8 mouse cellular contexts compared by ENCODE assay signal in genomic region chr15:12739277-12740247, GRCm38 (mm10). TPM values are rescaled to one million over a fixed set of nuclear protein-coding genes. Genes with fewer than 3 reads are reported as not detected.
A peak's percentile ranks its signal among the peaks of the same experiment; 100 is the strongest.
DNase-seq lines count a peak whose midpoint lies in the region; ATAC-seq and TF ChIP-seq lines count a peak whose summit lies in the region.

Gene Pdzd2, minus strand, starts transcription at chr15:12739924.

- TF ChIP-seq CTCF in kidney, postnatal 0 days (IDR thresholded peaks at IDR 0.05; ENCODE audit: low read depth), result peak; percentile 64

- H3K9ac ChIP-seq in forebrain, embryonic 11.5 days (ENCODE audit: low read length), result peak within 1 kb of the TSS; percentile 53
- peak within 1 kb of the TSS; percentile 75 for H3K9ac ChIP-seq in heart, embryonic 14.5 days (ENCODE audit: low read length)
- H3K9ac ChIP-seq in kidney, postnatal 0 days (ENCODE audit: low read depth, low read length), result peak within 1 kb of the TSS; percentile 55
- H3K9ac ChIP-seq in stomach, embryonic 14.5 days (replicated peaks; ENCODE audit: low read depth, low read length), result peak within 1 kb of the TSS; percentile 41; the same call in 1 of the 2 replicates

- no peaks in the 10 kb centered on the region for H3K36me3 ChIP-seq in forebrain, embryonic 11.5 days (ENCODE audit: control insufficient read depth, insufficient read depth, low read length)
- H3K36me3 ChIP-seq in heart, embryonic 14.5 days (ENCODE audit: control insufficient read depth, insufficient read depth, low read length), result peaks cover 7% of the 10 kb centered on the region
- no peaks in the 10 kb centered on the region for H3K36me3 ChIP-seq in kidney, postnatal 0 days (ENCODE audit: insufficient read depth, low read length)
- no peaks in the 10 kb centered on the region for H3K36me3 ChIP-seq in myocyte (ENCODE audit: control insufficient read depth, insufficient read depth)
- no peaks in the 10 kb centered on the region for H3K36me3 ChIP-seq in stomach, embryonic 14.5 days (ENCODE audit: control insufficient read depth, insufficient read depth, low read length)

- TF ChIP-seq POLR2A in myocyte (IDR thresholded peaks at IDR 0.05; ENCODE audit: insufficient read length, low read depth), result no peak

- no peaks in the 10 kb centered on the region for H3K9me3 ChIP-seq in forebrain, embryonic 11.5 days (ENCODE audit: control insufficient read depth, low read length)
- no peaks in the 10 kb centered on the region for H3K9me3 ChIP-seq in heart, embryonic 14.5 days (ENCODE audit: control insufficient read depth, low read length)
- H3K9me3 ChIP-seq in kidney, postnatal 0 days (replicated peaks; ENCODE audit: low read length), result no peaks in the 10 kb centered on the region
- no peaks in the 10 kb centered on the region for H3K9me3 ChIP-seq in stomach, embryonic 14.5 days (ENCODE audit: control insufficient read depth, low read depth, low read length)

- H3K27me3 ChIP-seq in forebrain, embryonic 11.5 days (ENCODE audit: control insufficient read depth, insufficient read depth, low read length), result peaks cover 11% of the 10 kb centered on the region
- H3K27me3 ChIP-seq in heart, embryonic 14.5 days (ENCODE audit: control insufficient read depth, insufficient read depth, low read length), result 0 out of 2 replicates have a peak, but pooled peaks cover 6% of the 10 kb centered on the region
- no peaks in the 10 kb centered on the region for H3K27me3 ChIP-seq in kidney, postnatal 0 days (ENCODE audit: insufficient read depth, low read length)
- H3K27me3 ChIP-seq in myocyte (ENCODE audit: control insufficient read depth, insufficient read depth, insufficient read length), result peaks cover 26% of the 10 kb centered on the region
- 0 out of 2 replicates have a peak, but pooled peaks cover 4% of the 10 kb centered on the region for H3K27me3 ChIP-seq in stomach, embryonic 14.5 days (ENCODE audit: control insufficient read depth, insufficient read depth, low read length)

- H3ac ChIP-seq in myocyte (ENCODE audit: control insufficient read depth, insufficient read length), result no peak within 1 kb of the TSS

- peak within 1 kb of the TSS; percentile 57 for H3K4me3 ChIP-seq in forebrain, embryonic 11.5 days (ENCODE audit: low read depth, low read length)
- H3K4me3 ChIP-seq in heart, embryonic 14.5 days (ENCODE audit: control insufficient read depth in 1 of 2, insufficient read depth in 1 of 2, low read depth in 1 of 2, low read length in 2 of 2), result peak within 1 kb of the TSS; percentile 63 to 68
- H3K4me3 ChIP-seq in kidney, postnatal 0 days (replicated peaks; ENCODE audit: low read depth, low read length), result peak within 1 kb of the TSS; percentile 59
- no peak within 1 kb of the TSS for H3K4me3 ChIP-seq in myocyte
- H3K4me3 ChIP-seq in stomach, embryonic 14.5 days (ENCODE audit: low read depth, low read length), result peak within 1 kb of the TSS; percentile 59

- no peaks in the 10 kb centered on the region for H3K79me2 ChIP-seq in myocyte (ENCODE audit: control insufficient read depth, insufficient read depth)

- peak within 1 kb of the TSS; percentile 87 for H3K4me2 ChIP-seq in forebrain, embryonic 11.5 days (ENCODE audit: low read depth, low read length, severe bottlenecking)
- peak within 1 kb of the TSS; percentile 82 for H3K4me2 ChIP-seq in heart, embryonic 14.5 days (ENCODE audit: low read length)
- H3K4me2 ChIP-seq in kidney, postnatal 0 days (ENCODE audit: low read length), result peak within 1 kb of the TSS; percentile 79
- peak within 1 kb of the TSS; percentile 61 for H3K4me2 ChIP-seq in myocyte (ENCODE audit: low read depth)
- peak within 1 kb of the TSS; percentile 86 for H3K4me2 ChIP-seq in stomach, embryonic 14.5 days (replicated peaks; ENCODE audit: low read depth, low read length)

- H3K4me1 ChIP-seq in forebrain, embryonic 11.5 days (replicated peaks; ENCODE audit: control insufficient read depth, insufficient read depth, low read length), result peaks cover 3% of the 10 kb centered on the region; the same call in 1 of the 2 replicates
- H3K4me1 ChIP-seq in heart, embryonic 14.5 days (ENCODE audit: control insufficient read depth in 2 of 2, insufficient read depth in 2 of 2, low read length in 2 of 2), result peaks cover 19 to 41% of the 10 kb centered on the region in 2 experiments
- H3K4me1 ChIP-seq in kidney, postnatal 0 days (replicated peaks; ENCODE audit: insufficient read depth, low read length), result 0 out of 2 replicates have a peak, but pooled peaks cover 4% of the 10 kb centered on the region
- 0 out of 2 replicates have a peak, but pooled peaks cover 5% of the 10 kb centered on the region for H3K4me1 ChIP-seq in stomach, embryonic 14.5 days (ENCODE audit: control insufficient read depth, insufficient read depth, low read length)

- peak; percentile 99 for ATAC-seq in forebrain, embryonic 11.5 days (replicated peaks; ENCODE audit: low FRiP score)
- ATAC-seq in heart, embryonic 14.5 days (ENCODE audit: insufficient number of reproducible peaks, insufficient read depth, low FRiP score, low read depth), result peak; percentile 94
- ATAC-seq in kidney, postnatal 0 days (replicated peaks; ENCODE audit: low FRiP score, low read depth), result peak; percentile 96
- peak; percentile 98 for ATAC-seq in stomach, embryonic 14.5 days (ENCODE audit: insufficient number of reproducible peaks, insufficient read depth, low FRiP score, low read depth)

- peak; percentile 7 to 30 for DNase-seq in B cell, adult 2 months
- peak; percentile 43 for DNase-seq in c-Kit-positive CD71-positive TER-119-positive erythroid progenitor cells, embryonic 14.5 days (ENCODE audit: low spot score)
- peak; percentile 97 for DNase-seq in forebrain, embryonic 11.5 days (ENCODE audit: low spot score)
- peak; percentile 98 for DNase-seq in kidney, postnatal 0 days (ENCODE audit: low spot score)
- DNase-seq in liver, result peak; percentile 89

- WGBS in forebrain, embryonic 11.5 days, result under 1% methylated on average over 82 of the region's 83 CpGs
- under 1% methylated on average over 79 of the region's 83 CpGs for WGBS in heart, embryonic 14.5 days
- under 1% methylated on average over 82 of the region's 83 CpGs for WGBS in kidney, postnatal 0 days
- WGBS in stomach, embryonic 14.5 days, result under 1% methylated on average over 83 of the region's 83 CpGs

- H3K27ac ChIP-seq in forebrain, embryonic 11.5 days (ENCODE audit: low read depth, low read length), result no peak within 1 kb of the TSS
- peak within 1 kb of the TSS; percentile 38 to 73 for H3K27ac ChIP-seq in heart, embryonic 14.5 days (replicated peaks in 1 of 2; ENCODE audit: control insufficient read depth in 1 of 2, insufficient read depth in 1 of 2, low read depth in 2 of 2, low read length in 2 of 2)
- H3K27ac ChIP-seq in kidney, postnatal 0 days, result no peak within 1 kb of the TSS; the same call in 1 of the 2 replicates
- H3K27ac ChIP-seq in stomach, embryonic 14.5 days (ENCODE audit: low read length), result no peak within 1 kb of the TSS

TF ChIP-seq in myocyte, 11 proteins besides CTCF, POLR2A, EP300 and RAD21:
- no peak for TF ChIP-seq MYOG (IDR thresholded peaks at IDR 0.05; ENCODE audit: control insufficient read depth in 1 of 3, insufficient read depth in 1 of 3, insufficient read length in 2 of 3, low read depth in 2 of 3)
- no peak for TF ChIP-seq MAX (IDR thresholded peaks at IDR 0.05; ENCODE audit: low read depth)
- no peak for TF ChIP-seq CEBPB (IDR thresholded peaks at IDR 0.05; ENCODE audit: insufficient read depth, poor library complexity, severe bottlenecking)
- TF ChIP-seq MYOD1 (IDR thresholded peaks at IDR 0.05; ENCODE audit: control insufficient read depth in 1 of 3, insufficient read length in 2 of 3, low read depth in 2 of 3), result no peak
- TF ChIP-seq TCF12 (IDR thresholded peaks at IDR 0.05; ENCODE audit: insufficient read depth, poor library complexity, severe bottlenecking), result no peak
- TF ChIP-seq REST (IDR thresholded peaks at IDR 0.05; ENCODE audit: insufficient read depth, insufficient read length), result no peak
- no peak for TF ChIP-seq TCF3 (IDR thresholded peaks at IDR 0.05; ENCODE audit: insufficient read length, low read depth)
- no peak for TF ChIP-seq USF1 (IDR thresholded peaks at IDR 0.05; ENCODE audit: low read depth)
- TF ChIP-seq E2F4 (IDR thresholded peaks at IDR 0.05; ENCODE audit: insufficient read depth), result no peak
- TF ChIP-seq SRF (IDR thresholded peaks at IDR 0.05; ENCODE audit: control insufficient read depth, insufficient read length, low read depth), result no peak
- TF ChIP-seq POLR2AphosphoS2 (IDR thresholded peaks at IDR 0.05; ENCODE audit: insufficient read length, low read depth), result no peak

RNA-seq across cellular contexts. Expression of gene Pdzd2, which starts in this region (rescaled TPM):
- polyA plus RNA-seq in forebrain, embryonic 11.5 days (2014; fragmentation: Nextera tagmentation; extraction: Ambion mirVana), result 4.7 and 6.0 TPM in 2 replicates
- 16.8 and 18.7 TPM in 2 replicates for polyA plus RNA-seq in heart, embryonic 14.5 days (2014; fragmentation: Nextera tagmentation; extraction: Ambion mirVana)
- 17.1 and 19.1 TPM in 2 replicates for polyA plus RNA-seq in kidney, postnatal 0 days (2015; fragmentation: Nextera tagmentation; extraction: Ambion mirVana)
- polyA plus RNA-seq in myocyte (2012; fragmentation: generic; extraction: Trizol), result 0.01 TPM
- polyA plus RNA-seq in stomach, embryonic 14.5 days (2014; fragmentation: Nextera tagmentation; extraction: Ambion mirVana), result 32.8 and 34.7 TPM in 2 replicates

Comparison
In these comparisons a context has a peak if more than half of its experiments do, and no peak if none do; other contexts are left out.
1. DNase-seq: peak in every context shown above with its lines; median percentile 98 in kidney, postnatal 0 days; 97 in forebrain, embryonic 11.5 days; 89 in liver; 43 in c-Kit-positive CD71-positive TER-119-positive erythroid progenitor cells, embryonic 14.5 days; 18 in B cell, adult 2 months.
2. H3K27ac ChIP-seq: peak in heart, embryonic 14.5 days (2 of 2); none in forebrain, embryonic 11.5 days (single experiment), kidney, postnatal 0 days (single experiment) and stomach, embryonic 14.5 days (single experiment).
3. Peak in every context shown above with its lines, with median percentiles within 50 percentile points of each other: ATAC-seq, H3K4me2 ChIP-seq and H3K9ac ChIP-seq.